Mouse (Mus musculus) MEL (cell line): ENCODE measurements around the gene Atp2a2. TPM values are rescaled to one million over a fixed set of nuclear protein-coding genes. Genes with fewer than 3 reads are reported as not detected.

Source experiments
- DNase-seq: peaks from one replicate; pipeline ENCODE4 v3.0.0; 2011; ENCODE audit warnings: low read depth, low spot score
- H3K27ac ChIP-seq: 2 replicates; pipeline ENCODE4 v1.5.1; 2012; ENCODE audit warnings: low read depth, mild to moderate bottlenecking, control low read depth, low read length, moderate library complexity; ENCODE audit not compliant: control insufficient read depth
- H3K27me3 ChIP-seq, 2 experiments: fragments of 150-350 bp in 1 of 2; sonication (generic) in 1 of 2; 2 replicates each; pipeline ENCODE4 v1.6.1; 2012; ENCODE audit warnings: low read length in 2 of 2, mild to moderate bottlenecking in 2 of 2, improper control_type of control experiment in 1 of 2, moderate library complexity in 1 of 2; ENCODE audit not compliant: insufficient read depth in 2 of 2, control insufficient read depth in 1 of 2
- H3K36me3 ChIP-seq, 2 experiments: 2 replicates each; pipeline ENCODE4 v1.6.1; 2012 to 2014; ENCODE audit warnings: low read length in 2 of 2, improper control_type of control experiment in 1 of 2, inconsistent platforms in 1 of 2, mild to moderate bottlenecking in 1 of 2; ENCODE audit not compliant: insufficient read depth in 2 of 2, control insufficient read depth in 1 of 2
- H3K4me1 ChIP-seq, 2 experiments: fragments of 150-350 bp in 1 of 2; sonication (generic) in 1 of 2; 2 replicates each; pipeline ENCODE4 v1.6.1; 2012; ENCODE audit warnings: low read length in 2 of 2, improper control_type of control experiment in 1 of 2, mild to moderate bottlenecking in 1 of 2; ENCODE audit not compliant: insufficient read depth in 2 of 2, control insufficient read depth in 1 of 2
- H3K4me3 ChIP-seq, 2 experiments: fragments of 150-350 bp in 1 of 2; sonication (generic) in 1 of 2; 2 replicates each; pipeline ENCODE4 v1.5.1; 2012; ENCODE audit warnings: low read depth in 2 of 2, low read length in 2 of 2, mild to moderate bottlenecking in 2 of 2, moderate library complexity in 2 of 2, control low read depth in 1 of 2, improper control_type of control experiment in 1 of 2; ENCODE audit not compliant: control insufficient read depth in 1 of 2, insufficient read depth in 1 of 2
- H3K79me2 ChIP-seq: 2 replicates; pipeline ENCODE4 v1.6.1; 2012; ENCODE audit warnings: mild to moderate bottlenecking, low read length, moderate library complexity; ENCODE audit not compliant: control insufficient read depth, poor library complexity, insufficient read depth
- H3K9ac ChIP-seq: 2 replicates; pipeline ENCODE4 v1.6.1; 2012; ENCODE audit warnings: low read depth, mild to moderate bottlenecking, control low read depth, low read length, moderate library complexity; ENCODE audit not compliant: control insufficient read depth, poor library complexity, severe bottlenecking
- H3K9me3 ChIP-seq: fragments of 150-350 bp; sonication (generic); replicated peaks from 2 replicates; pipeline ENCODE4 v1.6.1; 2012; ENCODE audit warnings: mild to moderate bottlenecking, low read length, improper control_type of control experiment, moderate library complexity; ENCODE audit not compliant: insufficient read depth
- CHD2 ChIP-seq: IDR thresholded peaks from 2 replicates; pipeline ENCODE4 v1.6.1; 2011; ENCODE audit warnings: low read length, improper control_type of control experiment
- E2F4 ChIP-seq: IDR thresholded peaks from 2 replicates; pipeline ENCODE4 v1.6.1; 2011; ENCODE audit warnings: low read depth, low read length, improper control_type of control experiment, borderline replicate concordance
- ETS1 ChIP-seq: IDR thresholded peaks from 2 replicates; pipeline ENCODE4 v1.6.1; 2012; ENCODE audit warnings: low read depth, mild to moderate bottlenecking, inconsistent platforms, low read length, improper control_type of control experiment, moderate library complexity
- KAT2A ChIP-seq: conservative IDR thresholded peaks from 2 replicates; pipeline ENCODE4 v1.6.1; 2012; ENCODE audit warnings: low read depth, low read length, improper control_type of control experiment, inconsistent platforms
- MAFK ChIP-seq: IDR thresholded peaks from 2 replicates; pipeline ENCODE4 v1.6.1; 2011; ENCODE audit warnings: low read depth, mild to moderate bottlenecking, low read length, improper control_type of control experiment, borderline replicate concordance
- MAX ChIP-seq: IDR thresholded peaks from 2 replicates; pipeline ENCODE4 v1.6.1; 2011; ENCODE audit warnings: low read length, improper control_type of control experiment
- MAZ ChIP-seq: IDR thresholded peaks from 2 replicates; pipeline ENCODE4 v1.6.1; 2012; ENCODE audit warnings: low read depth, mild to moderate bottlenecking, inconsistent platforms, low read length, improper control_type of control experiment
- MYB ChIP-seq: IDR thresholded peaks from 2 replicates; pipeline ENCODE4 v1.6.1; 2011; ENCODE audit warnings: mild to moderate bottlenecking, low read depth, low read length, improper control_type of control experiment
- MYC ChIP-seq: IDR thresholded peaks from 2 replicates; pipeline ENCODE4 v1.6.1; 2011; ENCODE audit warnings: low read depth, mild to moderate bottlenecking, low read length, improper control_type of control experiment, moderate library complexity
- NRF1 ChIP-seq: IDR thresholded peaks from 2 replicates; pipeline ENCODE4 v1.6.1; 2014; ENCODE audit warnings: low read depth, mild to moderate bottlenecking, inconsistent platforms, low read length, improper control_type of control experiment, moderate library complexity; ENCODE audit not compliant: poor library complexity, insufficient read depth, severe bottlenecking
- POLR2A ChIP-seq, 2 experiments: IDR thresholded peaks; 2 replicates each; pipeline ENCODE4 v1.6.1; 2011 to 2012; ENCODE audit warnings: low read length in 2 of 2, mild to moderate bottlenecking in 2 of 2, control low read depth in 1 of 2, improper control_type of control experiment in 1 of 2, low read depth in 1 of 2, moderate library complexity in 1 of 2; ENCODE audit not compliant: control insufficient read depth in 1 of 2, insufficient read depth in 1 of 2, poor library complexity in 1 of 2
- RAD21 ChIP-seq: IDR thresholded peaks from 2 replicates; pipeline ENCODE4 v1.6.1; 2011; ENCODE audit warnings: mild to moderate bottlenecking, low read depth, low read length, improper control_type of control experiment
- TCF12 ChIP-seq: IDR thresholded peaks from 2 replicates; pipeline ENCODE4 v1.6.1; 2014; ENCODE audit warnings: low read depth, mild to moderate bottlenecking, inconsistent platforms, low read length, improper control_type of control experiment, moderate library complexity
- USF1 ChIP-seq: IDR thresholded peaks from 2 replicates; pipeline ENCODE4 v1.6.1; 2014; ENCODE audit warnings: low read depth, mild to moderate bottlenecking, inconsistent platforms, low read length, improper control_type of control experiment, moderate library complexity
- USF2 ChIP-seq, 2 experiments: IDR thresholded peaks; 2 replicates each; pipeline ENCODE4 v1.6.1; 2011 to 2012; ENCODE audit warnings: improper control_type of control experiment in 2 of 2, low read length in 2 of 2, borderline replicate concordance in 1 of 2, inconsistent platforms in 1 of 2, low read depth in 1 of 2, mild to moderate bottlenecking in 1 of 2; ENCODE audit not compliant: insufficient read depth in 1 of 2
- ZC3H11A ChIP-seq: IDR thresholded peaks from 2 replicates; pipeline ENCODE4 v1.6.1; 2012; ENCODE audit warnings: low read depth, mild to moderate bottlenecking, inconsistent platforms, low read length, improper control_type of control experiment
- ZKSCAN1 ChIP-seq: IDR thresholded peaks from 2 replicates; pipeline ENCODE4 v1.6.1; 2012; ENCODE audit warnings: low read depth, mild to moderate bottlenecking, inconsistent platforms, low read length, improper control_type of control experiment, moderate library complexity
- ZMIZ1 ChIP-seq: IDR thresholded peaks from 2 replicates; pipeline ENCODE4 v1.6.1; 2012; ENCODE audit warnings: low read depth, mild to moderate bottlenecking, inconsistent platforms, low read length, improper control_type of control experiment, moderate library complexity
- ZNF384 ChIP-seq: IDR thresholded peaks from 2 replicates; pipeline ENCODE4 v1.6.1; 2012; ENCODE audit warnings: low read depth, mild to moderate bottlenecking, inconsistent platforms, low read length, improper control_type of control experiment
- polyA plus RNA-seq, 2 experiments: library from polyadenylated mRNA; stranded (reverse) in 1 of 2; unstranded in 1 of 2; fragments of >175 nt in 1 of 2; fragments of >200 nt in 1 of 2; gene quantifications; 2 replicates each; pipeline versions ENCODE4 v1.2.1 to v1.2.4; 2012; ENCODE audit warnings: low replicate concordance in 2 of 2, low read depth in 1 of 2; ENCODE audit not compliant: insufficient read length in 2 of 2, insufficient read depth in 1 of 2, missing spikeins in 1 of 2
- total RNA-seq: library from RNA; depleted of rRNA; stranded (reverse); fragments of 300-350 nt; gene quantifications from 2 replicates; pipeline ENCODE4 v1.2.3, GENCODE M21; 2012

Atp2a2 gene
- total and polyA plus RNA-seq, 3 experiments = 117 to 199 (median 176) TPM

DNA sequence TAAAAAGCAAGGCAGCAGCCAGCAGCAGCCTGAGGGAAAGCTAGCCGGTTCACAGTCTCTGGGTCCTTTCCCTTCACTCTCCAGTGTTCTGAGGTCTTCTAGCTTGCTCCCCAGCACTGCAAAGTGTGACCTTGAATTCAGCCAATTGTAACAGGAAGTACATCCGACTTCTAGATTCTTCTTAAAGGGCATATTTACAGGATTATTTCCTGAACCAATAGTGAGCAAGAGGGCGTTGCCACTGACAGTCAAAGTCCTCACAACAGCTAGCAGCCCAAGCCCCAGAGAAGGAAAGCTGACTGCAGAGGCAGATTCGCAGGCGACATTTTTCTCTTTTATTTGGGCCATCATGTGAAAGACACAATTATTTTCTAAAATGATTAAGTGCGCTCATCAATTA lies 46.6 kb upstream of the Atp2a2 start:
- Histone ChIP-seq H3K9me3 (no peaks in the 10 kb centered on the region), H3K79me2 (no peaks in the 10 kb centered on the region), H3K27ac (no peak overlapping the region), H3K9ac (no peak overlapping the region), H3K36me3 (no peaks in the 10 kb centered on the region), H3K4me3 (no peak overlapping the region), H3K27me3 (no peaks in the 10 kb centered on the region), H3K4me1 (no peaks in the 10 kb centered on the region)
- peak; percentile 17 for DNase-seq
- no peak for TF ChIP-seq CHD2
- TF ChIP-seq ETS1 = no peak
- TF ChIP-seq USF2 (IDR thresholded peaks at IDR 0.05; ENCODE audit: borderline replicate concordance in 1 of 2, insufficient read depth in 1 of 2, low read depth in 1 of 2, low read length in 2 of 2) = no peak
- TF ChIP-seq KAT2A = no peak
- no peak for TF ChIP-seq ZNF384
- no peak for TF ChIP-seq MAZ
- no peak for TF ChIP-seq E2F4
- no peak for TF ChIP-seq MAFK
- no peak for TF ChIP-seq NRF1
- no peak for TF ChIP-seq POLR2A (IDR thresholded peaks at IDR 0.05; ENCODE audit: control insufficient read depth in 1 of 2, insufficient read depth in 1 of 2, low read depth in 1 of 2, low read length in 2 of 2, poor library complexity in 1 of 2)
- no peak for TF ChIP-seq USF1
- no peak for TF ChIP-seq MYB
- no peak for TF ChIP-seq ZMIZ1
- TF ChIP-seq RAD21 = no peak
- TF ChIP-seq ZKSCAN1 = no peak
- no peak for TF ChIP-seq MAX
- no peak for TF ChIP-seq ZC3H11A
- TF ChIP-seq TCF12 = no peak
- TF ChIP-seq, all 39 proteins: peak for 0

DNA sequence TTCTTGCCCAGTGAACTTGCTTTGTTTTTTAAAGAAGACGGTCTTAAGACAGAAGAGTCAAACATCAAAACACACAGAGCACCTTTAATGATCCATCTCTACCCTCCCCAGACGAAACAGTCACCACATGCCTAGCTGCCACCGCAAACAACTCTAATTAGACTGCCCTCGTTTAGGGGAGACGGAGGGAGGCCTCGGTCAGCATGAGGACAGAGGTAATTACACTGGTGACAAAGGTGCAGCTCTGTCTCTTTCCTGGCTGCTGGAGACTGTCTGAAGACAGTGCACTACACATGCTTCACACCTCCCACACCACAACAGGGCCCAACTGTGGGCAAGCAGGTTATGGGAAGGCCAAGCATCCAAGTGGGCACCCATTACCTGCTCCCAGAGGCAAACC lies 45.8 kb upstream of the Atp2a2 start:
- H3K4me1 ChIP-seq = no peaks in the 10 kb centered on the region
- TF ChIP-seq USF1 (no peak), MYC (no peak)
- TF ChIP-seq, all 39 proteins: peak for 0
- no peak overlapping the region for H3K4me3 ChIP-seq
- H3K27me3 ChIP-seq = no peaks in the 10 kb centered on the region; a peak in 1 of 4 replicates
- H3K9me3 ChIP-seq = no peaks in the 10 kb centered on the region
- H3K9ac ChIP-seq = no peak overlapping the region
- no peak overlapping the region for H3K27ac ChIP-seq
- H3K36me3 ChIP-seq = no peaks in the 10 kb centered on the region
- no peak for DNase-seq
- H3K79me2 ChIP-seq = no peaks in the 10 kb centered on the region
